Mouse (Mus musculus) stomach, postnatal 0 days (tissue): ENCODE measurements around the gene Ptgir. TPM values are rescaled to one million over a fixed set of nuclear protein-coding genes. Genes with fewer than 3 reads are reported as not detected.

Experiments used
- ATAC-seq: fragments of 200-750 bp; cut with Nextera tagmentation; 2 replicates; pipeline ENCODE4 v1.8.0; 2017; ENCODE audit not compliant: low FRiP score, low TSS enrichment
- DNase-seq: peaks from one replicate; pipeline ENCODE4 v3.0.0-alpha.2; 2016; ENCODE audit warnings: low spot score
- H3K27ac ChIP-seq: fragments of 300-500 bp; sonication (generic); replicated peaks from 2 replicates; pipeline ENCODE4 v1.5.1; 2014; ENCODE audit warnings: mild to moderate bottlenecking, control low read depth
- H3K27me3 ChIP-seq: fragments of 300-500 bp; sonication (generic); 2 replicates; pipeline ENCODE4 v1.6.1; 2014; ENCODE audit warnings: low read length; ENCODE audit not compliant: control insufficient read depth, insufficient read depth
- H3K36me3 ChIP-seq: fragments of 300-500 bp; sonication (generic); 2 replicates; pipeline ENCODE4 v1.6.1; 2014; ENCODE audit warnings: low read length, mixed read lengths; ENCODE audit not compliant: control insufficient read depth, insufficient read depth
- H3K4me1 ChIP-seq: fragments of 300-500 bp; sonication (generic); replicated peaks from 2 replicates; pipeline ENCODE4 v1.6.1; 2014; ENCODE audit warnings: antibody characterized with exemption; ENCODE audit not compliant: control insufficient read depth, insufficient read depth
- H3K4me2 ChIP-seq: fragments of 300-500 bp; sonication (generic); replicated peaks from 2 replicates; pipeline ENCODE4 v1.6.1; 2014; ENCODE audit warnings: low read depth, mild to moderate bottlenecking, control low read depth, moderate library complexity
- H3K4me3 ChIP-seq: fragments of 300-500 bp; sonication (generic); 2 replicates; pipeline ENCODE4 v1.5.1; 2014; ENCODE audit warnings: low read depth, low read length, control low read depth
- H3K9ac ChIP-seq: fragments of 300-500 bp; sonication (generic); 2 replicates; pipeline ENCODE4 v1.6.1; 2014; ENCODE audit warnings: mild to moderate bottlenecking, low read length, control low read depth, mixed read lengths
- H3K9me3 ChIP-seq: fragments of 300-500 bp; sonication (generic); 2 replicates; pipeline ENCODE4 v1.6.1; 2016; ENCODE audit warnings: low read length; ENCODE audit not compliant: control insufficient read depth
- CTCF ChIP-seq: IDR thresholded peaks from 2 replicates; pipeline ENCODE4 v1.5.1; 2016; ENCODE audit warnings: antibody characterized with exemption, low read depth, mild to moderate bottlenecking, moderate library complexity
- EP300 ChIP-seq: optimal IDR thresholded peaks from 2 replicates; pipeline ENCODE3; 2016; ENCODE audit warnings: antibody characterized with exemption
- WGBS: fragments of 180-500 bp; shearing (Covaris S2); extraction: QIAGEN DNeasy Blood & Tissue Kit; methylation state at CpG from one replicate; pipeline ENCODE4 v1.1.7; 2014; 5-methylcytosine and 5-hydroxymethylcytosine counted together
- polyA plus RNA-seq: library from polyadenylated mRNA; unstranded; fragments of >200 nt; fragmentation: Nextera tagmentation; extraction: Ambion mirVana; gene quantifications from 2 replicates; pipeline ENCODE4 v1.2.1, GENCODE M21; 2015

Ptgir gene
- polyA plus RNA-seq, 1 experiment from 2014 or later, result 1.6 TPM

GRCm38 (mm10) chr7:16922360-16922973 is 16.2 kb downstream of the Ptgir start:
- WGBS, result 36% methylated on average over 10 of the region's 10 CpGs
- H3K4me2 ChIP-seq, result peak overlapping the region; percentile 93
- no peak for ATAC-seq
- DNase-seq, result peak; percentile 58
- no peaks in the 10 kb centered on the region for H3K27me3 ChIP-seq
- peak overlapping the region; percentile 89 for H3K27ac ChIP-seq
- H3K9ac ChIP-seq, result peak overlapping the region; percentile 88
- H3K4me3 ChIP-seq, result peak overlapping the region; percentile 90
- no peaks in the 10 kb centered on the region for H3K9me3 ChIP-seq
- no peak for TF ChIP-seq EP300
- no peak for TF ChIP-seq CTCF
- H3K36me3 ChIP-seq, result peaks cover 7% of the 10 kb centered on the region
- peaks cover 18% of the 10 kb centered on the region for H3K4me1 ChIP-seq

DNA sequence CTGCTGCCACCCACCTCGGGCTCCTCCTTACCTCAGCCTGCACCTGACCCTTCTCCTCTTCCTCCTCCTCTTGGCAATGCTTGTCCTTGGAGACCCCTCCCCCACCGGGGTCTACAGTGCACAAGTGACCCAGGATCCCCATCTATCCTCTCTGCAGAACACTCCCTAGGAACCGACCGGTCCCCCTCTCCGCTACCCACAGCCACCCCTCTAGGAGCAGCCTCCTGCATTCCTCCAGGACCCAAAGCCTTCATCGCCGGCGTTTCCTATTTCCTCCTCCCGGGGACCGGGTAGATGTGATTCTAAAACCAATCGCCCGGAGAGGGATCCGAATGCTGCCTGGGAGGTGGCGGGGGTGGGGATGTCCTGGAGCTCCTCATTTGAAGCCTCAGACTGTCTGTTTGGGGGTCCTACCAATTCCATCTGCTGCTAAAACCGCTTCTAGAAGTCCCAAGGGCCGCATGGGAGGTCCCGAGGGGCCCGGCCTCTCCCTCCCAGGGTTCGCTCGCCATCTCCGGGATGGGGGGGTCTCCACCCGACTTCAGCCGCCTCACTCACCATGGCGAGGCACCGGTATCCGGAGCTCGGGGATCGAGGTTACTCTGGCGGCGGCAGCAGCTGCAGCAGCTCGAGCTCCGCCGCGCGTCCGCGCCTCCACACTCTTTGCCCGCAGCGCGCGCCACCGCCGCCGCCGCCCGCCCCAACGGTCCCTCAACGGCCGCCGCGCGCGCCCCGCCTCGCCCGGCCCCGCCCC is 17.2 kb downstream of the Ptgir start:
- WGBS, result under 1% methylated on average over 56 of the region's 57 CpGs
- H3K27me3 ChIP-seq, result no peaks in the 10 kb centered on the region
- peak overlapping the region; percentile 88 for H3K9ac ChIP-seq
- H3K4me1 ChIP-seq, result peaks cover 18% of the 10 kb centered on the region
- peak overlapping the region; percentile 89 for H3K27ac ChIP-seq
- TF ChIP-seq CTCF, result no peak; the same call in 1 of the 2 replicates
- no peak for TF ChIP-seq EP300
- DNase-seq, result peak; percentile 48
- no peaks in the 10 kb centered on the region for H3K9me3 ChIP-seq
- peaks cover 2% of the 10 kb centered on the region; the same call in 1 of the 2 replicates for H3K36me3 ChIP-seq
- no peak for ATAC-seq
- peak overlapping the region; percentile 90 for H3K4me3 ChIP-seq
- peak overlapping the region; percentile 93 for H3K4me2 ChIP-seq

GRCm38 (mm10) chr7:16924037-16924834 is 17.9 kb downstream of the Ptgir start, which contains the start of gene Calm3:
Gene Calm3 (minus strand): TSS chr7:16924114.
- WGBS, result 2% methylated on average over 62 of the region's 64 CpGs
- Histone ChIP-seq H3K27ac (peak within 1 kb of the TSS; percentile 89), H3K4me2 (peak within 1 kb of the TSS; percentile 93), H3K9ac (peak within 1 kb of the TSS; percentile 88), H3K4me1 (peaks cover 18% of the 10 kb centered on the region), H3K36me3 (no peaks in the 10 kb centered on the region), H3K27me3 (no peaks in the 10 kb centered on the region), H3K4me3 (peak within 1 kb of the TSS; percentile 90), H3K9me3 (no peaks in the 10 kb centered on the region)
- DNase-seq (peak; percentile 99), ATAC-seq (peak; percentile 93)
- TF ChIP-seq EP300 (peak; percentile 91), CTCF (peak; percentile 26)

DNA sequence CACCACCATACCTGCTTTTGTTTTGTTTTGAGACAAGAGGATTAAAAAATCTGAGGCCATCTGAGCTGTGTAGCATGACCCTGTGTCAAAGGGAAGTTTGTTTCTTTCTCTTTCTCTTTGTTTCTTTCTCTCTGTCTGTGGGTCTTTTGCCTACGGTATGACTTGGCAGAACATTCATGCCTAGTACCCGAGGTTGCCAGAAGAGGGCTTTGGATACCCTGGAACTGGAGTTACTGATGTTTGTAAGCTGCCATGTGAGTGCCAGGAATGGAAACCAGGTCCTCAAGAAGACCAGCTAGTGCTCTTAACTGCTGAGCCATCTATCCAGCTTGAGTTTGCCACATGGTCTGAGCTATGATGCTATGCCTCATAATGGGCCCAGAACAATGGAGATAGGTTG is 22.1 kb downstream of the Ptgir start:
- no peak for TF ChIP-seq EP300
- TF ChIP-seq CTCF, result peak; percentile 27
- WGBS, result 33% methylated on average over 2 of the region's 2 CpGs
- Histone ChIP-seq H3K4me3 (no peak overlapping the region), H3K9me3 (no peaks in the 10 kb centered on the region), H3K9ac (no peak overlapping the region), H3K4me2 (no peak overlapping the region), H3K27ac (no peak overlapping the region), H3K27me3 (no peaks in the 10 kb centered on the region), H3K4me1 (no peaks in the 10 kb centered on the region), H3K36me3 (no peaks in the 10 kb centered on the region)
- no peak for ATAC-seq
- DNase-seq, result no peak

DNA sequence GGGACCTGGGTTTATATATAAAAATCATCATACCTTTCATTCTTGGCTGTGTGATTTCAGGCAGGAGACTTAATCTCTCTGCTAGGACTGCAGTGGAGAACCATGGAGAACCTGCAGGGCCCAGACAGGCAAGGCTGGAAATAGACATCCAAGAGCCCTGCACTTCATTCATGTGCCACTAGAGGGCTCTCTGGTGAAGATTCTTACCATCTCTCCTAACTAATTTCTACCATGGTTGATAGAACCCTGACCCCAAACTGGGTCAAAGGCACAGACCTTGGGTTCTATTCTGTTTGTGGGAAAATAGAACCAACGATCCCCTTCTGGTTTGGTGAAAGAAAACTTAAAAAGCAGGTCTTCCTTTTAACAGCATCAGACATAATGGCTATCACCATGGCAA is 24.6 kb downstream of the Ptgir start:
- TF ChIP-seq EP300 (no peak), CTCF (peak; percentile 81)
- Histone ChIP-seq H3K4me2 (no peak overlapping the region), H3K27ac (no peak overlapping the region), H3K4me3 (no peak overlapping the region), H3K36me3 (no peaks in the 10 kb centered on the region), H3K9me3 (no peaks in the 10 kb centered on the region), H3K9ac (no peak overlapping the region), H3K4me1 (no peaks in the 10 kb centered on the region), H3K27me3 (no peaks in the 10 kb centered on the region)
- ATAC-seq (peak; percentile 27; the same call in 1 of the 2 replicates), DNase-seq (peak; percentile 64)
- 3% methylated on average over 1 of the region's 1 CpGs for WGBS
